Mouse (Mus musculus): Measurements from ENCODE around the gene Igf2. TPM values are rescaled to one million over a fixed set of nuclear protein-coding genes. Genes with fewer than 3 reads are reported as not detected.

The Igf2 gene
- polyA plus RNA-seq, 1 experiment from 2014 or later: 483 TPM

DNA sequence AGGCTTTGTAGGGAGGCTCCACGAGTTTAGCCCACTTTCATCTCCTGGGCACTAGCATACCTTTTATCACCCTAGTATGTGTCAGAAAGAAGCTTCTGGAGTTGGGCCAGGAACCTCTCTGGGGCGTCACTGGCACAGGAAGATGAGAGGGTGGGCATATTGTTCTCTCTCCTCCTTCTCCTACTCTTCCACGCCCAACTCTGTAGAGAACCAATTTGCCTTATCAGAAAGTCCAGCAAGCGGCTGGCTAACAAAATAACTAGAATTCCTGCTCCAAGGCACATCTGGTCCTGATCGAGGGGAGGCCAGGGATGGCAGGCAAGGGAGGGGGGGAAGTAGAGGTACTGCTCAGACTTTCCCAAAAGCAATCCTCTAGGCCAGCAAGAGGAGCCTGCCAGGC is 21.6 kb downstream of the Igf2 start:
- Histone ChIP-seq H3K27me3 (replicated peaks; ENCODE audit: control insufficient read depth, insufficient read depth, low read length) (no peaks in the 10 kb centered on the region), H3K9me3 (ENCODE audit: control insufficient read depth) (no peaks in the 10 kb centered on the region), H3K9ac (ENCODE audit: low read depth, low read length) (no peak overlapping the region), H3K4me1 (replicated peaks; ENCODE audit: control insufficient read depth, insufficient read depth, low read length) (no peaks in the 10 kb centered on the region), H3K4me2 (replicated peaks; ENCODE audit: low read depth) (no peak overlapping the region), H3K27ac (ENCODE audit: low read depth, low read length) (no peak overlapping the region), H3K36me3 (ENCODE audit: control insufficient read depth, insufficient read depth) (no peaks in the 10 kb centered on the region), H3K4me3 (ENCODE audit: low read depth, low read length) (no peak overlapping the region)
- no peak for ATAC-seq
- WGBS: 27% methylated on average over 5 of the region's 5 CpGs
- no peak for TF ChIP-seq CTCF (IDR thresholded peaks at IDR 0.05; ENCODE audit: low read depth)

DNA sequence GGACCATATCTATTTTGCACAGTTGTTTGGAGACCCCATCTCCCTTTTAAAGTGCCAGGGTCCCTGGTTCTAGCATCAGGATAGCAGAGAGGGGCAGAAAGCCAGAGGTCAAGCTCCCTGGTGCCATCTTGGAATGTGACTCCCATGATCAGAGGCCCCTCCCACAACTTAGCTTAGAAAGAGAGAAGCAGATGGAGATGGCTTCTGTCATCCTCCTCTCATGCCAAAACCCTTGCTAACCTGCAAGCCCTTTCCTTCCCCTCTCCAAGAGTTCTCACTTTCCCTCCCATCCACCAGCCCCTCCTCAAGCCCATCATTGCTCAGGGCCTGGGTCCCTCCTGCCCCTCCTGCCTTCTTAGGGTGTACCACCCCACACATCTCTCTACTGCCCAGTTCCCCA is 30.4 kb downstream of the Igf2 start:
- Histone ChIP-seq H3K4me1 (replicated peaks; ENCODE audit: control insufficient read depth, insufficient read depth, low read length) (no peaks in the 10 kb centered on the region), H3K4me3 (ENCODE audit: low read depth, low read length) (no peak overlapping the region), H3K27me3 (replicated peaks; ENCODE audit: control insufficient read depth, insufficient read depth, low read length) (no peaks in the 10 kb centered on the region), H3K4me2 (replicated peaks; ENCODE audit: low read depth) (no peak overlapping the region), H3K36me3 (ENCODE audit: control insufficient read depth, insufficient read depth) (no peaks in the 10 kb centered on the region), H3K9me3 (ENCODE audit: control insufficient read depth) (no peaks in the 10 kb centered on the region), H3K27ac (ENCODE audit: low read depth, low read length) (no peak overlapping the region), H3K9ac (ENCODE audit: low read depth, low read length) (no peak overlapping the region)
- TF ChIP-seq CTCF (IDR thresholded peaks at IDR 0.05; ENCODE audit: low read depth): no peak
- ATAC-seq: no peak

DNA sequence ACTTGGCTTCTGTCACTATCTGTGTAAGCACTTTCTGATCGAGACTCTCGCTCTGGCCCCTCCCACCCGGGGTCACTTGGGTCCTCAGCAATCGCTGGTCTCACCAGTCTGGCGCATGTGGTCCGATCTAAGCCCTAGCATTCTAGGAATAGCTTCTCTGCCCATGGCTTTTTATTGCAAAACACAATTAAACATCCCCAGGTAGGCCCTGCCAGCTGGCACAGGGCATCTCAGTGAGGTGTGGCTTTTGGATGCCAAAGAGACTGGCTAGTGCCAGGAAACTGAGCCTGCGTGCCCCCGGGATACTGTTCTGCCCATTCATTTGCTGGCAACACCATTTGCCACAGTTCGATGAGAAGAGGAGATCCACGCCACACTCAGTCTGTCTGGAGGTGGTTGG is 35.9 kb downstream of the Igf2 start:
- Histone ChIP-seq H3K36me3 (ENCODE audit: control insufficient read depth, insufficient read depth) (no peaks in the 10 kb centered on the region), H3K9me3 (ENCODE audit: control insufficient read depth) (no peaks in the 10 kb centered on the region), H3K27me3 (replicated peaks; ENCODE audit: control insufficient read depth, insufficient read depth, low read length) (no peaks in the 10 kb centered on the region), H3K4me3 (ENCODE audit: low read depth, low read length) (no peak overlapping the region), H3K4me1 (replicated peaks; ENCODE audit: control insufficient read depth, insufficient read depth, low read length) (no peaks in the 10 kb centered on the region), H3K9ac (ENCODE audit: low read depth, low read length) (no peak overlapping the region), H3K4me2 (replicated peaks; ENCODE audit: low read depth) (no peak overlapping the region), H3K27ac (ENCODE audit: low read depth, low read length) (no peak overlapping the region)
- ATAC-seq: no peak
- 78% methylated on average over 10 of the region's 10 CpGs for WGBS
- TF ChIP-seq CTCF (IDR thresholded peaks at IDR 0.05; ENCODE audit: low read depth): no peak

DNA sequence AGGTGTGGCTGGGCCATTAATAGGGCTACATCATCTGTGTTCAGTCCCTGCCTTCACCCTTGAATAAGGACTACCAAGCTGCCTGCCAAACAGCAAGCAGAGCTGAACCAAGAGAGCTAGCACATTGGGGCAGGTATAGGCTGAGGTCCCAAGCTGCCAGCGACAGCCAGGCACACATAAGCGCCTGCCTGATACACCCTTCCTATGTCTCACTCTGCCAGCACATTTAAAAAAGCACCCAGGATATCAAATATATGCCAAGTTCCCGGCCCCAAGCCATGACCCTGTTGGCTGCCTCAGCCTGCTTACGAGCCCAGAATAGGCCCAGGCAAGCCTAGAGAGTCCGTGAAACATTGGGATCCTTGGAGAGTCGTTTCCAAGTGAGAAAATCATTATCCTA is 36.8 kb downstream of the Igf2 start:
- Histone ChIP-seq H3K27ac (ENCODE audit: low read depth, low read length) (no peak overlapping the region), H3K4me2 (replicated peaks; ENCODE audit: low read depth) (no peak overlapping the region), H3K4me3 (ENCODE audit: low read depth, low read length) (no peak overlapping the region), H3K9ac (ENCODE audit: low read depth, low read length) (no peak overlapping the region), H3K36me3 (ENCODE audit: control insufficient read depth, insufficient read depth) (no peaks in the 10 kb centered on the region), H3K9me3 (ENCODE audit: control insufficient read depth) (no peaks in the 10 kb centered on the region), H3K27me3 (replicated peaks; ENCODE audit: control insufficient read depth, insufficient read depth, low read length) (no peaks in the 10 kb centered on the region), H3K4me1 (replicated peaks; ENCODE audit: control insufficient read depth, insufficient read depth, low read length) (no peaks in the 10 kb centered on the region)
- ATAC-seq: no peak
- no peak for TF ChIP-seq CTCF (IDR thresholded peaks at IDR 0.05; ENCODE audit: low read depth)
- WGBS: 80% methylated on average over 6 of the region's 6 CpGs

DNA sequence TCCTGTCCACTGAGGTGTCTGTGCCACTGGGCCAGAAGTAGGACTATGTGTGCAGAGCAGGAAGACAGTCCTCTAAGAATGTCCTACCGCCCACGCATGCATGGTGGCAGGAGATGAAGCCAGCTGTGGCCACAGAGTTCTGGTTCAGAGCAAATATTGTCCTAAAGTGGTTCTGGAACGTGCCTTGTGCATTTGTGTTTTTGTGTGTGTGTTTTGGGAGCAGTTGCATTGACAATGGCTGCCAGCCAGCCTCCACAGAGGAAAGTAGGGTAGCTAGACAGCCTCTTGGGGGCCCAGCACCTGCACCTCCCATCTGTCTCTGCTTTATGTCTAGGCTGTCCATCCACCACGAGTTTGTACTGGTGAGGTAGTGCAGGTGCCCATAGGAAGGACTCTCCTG is 44.4 kb downstream of the Igf2 start:
- H3K4me3 ChIP-seq (ENCODE audit: low read depth, low read length): no peak overlapping the region
- no peak overlapping the region for H3K9ac ChIP-seq (ENCODE audit: low read depth, low read length)
- no peak for ATAC-seq
- no peaks in the 10 kb centered on the region for H3K4me1 ChIP-seq (replicated peaks; ENCODE audit: control insufficient read depth, insufficient read depth, low read length)
- no peak overlapping the region for H3K4me2 ChIP-seq (replicated peaks; ENCODE audit: low read depth)
- H3K9me3 ChIP-seq (ENCODE audit: control insufficient read depth): no peaks in the 10 kb centered on the region
- no peak overlapping the region for H3K27ac ChIP-seq (ENCODE audit: low read depth, low read length)
- WGBS: 76% methylated on average over 4 of the region's 4 CpGs
- no peak for TF ChIP-seq CTCF (IDR thresholded peaks at IDR 0.05; ENCODE audit: low read depth)
- H3K27me3 ChIP-seq (replicated peaks; ENCODE audit: control insufficient read depth, insufficient read depth, low read length): no peaks in the 10 kb centered on the region
- no peaks in the 10 kb centered on the region for H3K36me3 ChIP-seq (ENCODE audit: control insufficient read depth, insufficient read depth)

DNA sequence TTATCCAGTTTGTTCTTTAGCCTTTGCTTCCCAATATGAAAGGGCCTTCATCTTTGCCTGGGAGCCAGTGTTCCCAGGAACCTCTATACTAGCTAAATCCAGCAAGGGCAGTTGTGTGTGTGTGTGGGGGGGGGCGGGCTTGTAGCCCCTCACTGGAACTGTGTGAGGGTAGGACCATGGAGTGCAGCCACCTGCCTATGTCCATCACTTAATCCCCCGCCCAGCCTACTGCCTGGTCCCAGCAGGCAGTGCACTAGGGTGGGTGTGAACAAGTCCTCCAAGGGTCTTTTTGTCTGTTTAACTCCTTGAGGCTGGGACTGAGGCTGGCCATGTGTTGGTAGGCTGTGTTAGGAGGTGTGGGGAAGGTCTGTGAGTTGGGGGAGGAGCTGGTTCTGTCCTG is 53.5 kb downstream of the Igf2 start:
- H3K36me3 ChIP-seq (ENCODE audit: control insufficient read depth, insufficient read depth): no peaks in the 10 kb centered on the region
- no peak for TF ChIP-seq CTCF (IDR thresholded peaks at IDR 0.05; ENCODE audit: low read depth)
- no peak for ATAC-seq

More for the DNA sequence above, 53.5 kb downstream of the Igf2 start:
- H3K27ac ChIP-seq (ENCODE audit: low read depth, low read length): no peak overlapping the region
- H3K4me2 ChIP-seq (replicated peaks; ENCODE audit: low read depth): no peak overlapping the region
- H3K9ac ChIP-seq (ENCODE audit: low read depth, low read length): no peak overlapping the region
- H3K9me3 ChIP-seq (ENCODE audit: control insufficient read depth): no peaks in the 10 kb centered on the region
- WGBS: 83% methylated on average over 2 of the region's 2 CpGs
- H3K27me3 ChIP-seq (replicated peaks; ENCODE audit: control insufficient read depth, insufficient read depth, low read length): no peaks in the 10 kb centered on the region
- no peak overlapping the region for H3K4me3 ChIP-seq (ENCODE audit: low read depth, low read length)
- no peaks in the 10 kb centered on the region for H3K4me1 ChIP-seq (replicated peaks; ENCODE audit: control insufficient read depth, insufficient read depth, low read length)
